Mouse (Mus musculus): Measurements from ENCODE around the gene Ntn1.

DNA sequence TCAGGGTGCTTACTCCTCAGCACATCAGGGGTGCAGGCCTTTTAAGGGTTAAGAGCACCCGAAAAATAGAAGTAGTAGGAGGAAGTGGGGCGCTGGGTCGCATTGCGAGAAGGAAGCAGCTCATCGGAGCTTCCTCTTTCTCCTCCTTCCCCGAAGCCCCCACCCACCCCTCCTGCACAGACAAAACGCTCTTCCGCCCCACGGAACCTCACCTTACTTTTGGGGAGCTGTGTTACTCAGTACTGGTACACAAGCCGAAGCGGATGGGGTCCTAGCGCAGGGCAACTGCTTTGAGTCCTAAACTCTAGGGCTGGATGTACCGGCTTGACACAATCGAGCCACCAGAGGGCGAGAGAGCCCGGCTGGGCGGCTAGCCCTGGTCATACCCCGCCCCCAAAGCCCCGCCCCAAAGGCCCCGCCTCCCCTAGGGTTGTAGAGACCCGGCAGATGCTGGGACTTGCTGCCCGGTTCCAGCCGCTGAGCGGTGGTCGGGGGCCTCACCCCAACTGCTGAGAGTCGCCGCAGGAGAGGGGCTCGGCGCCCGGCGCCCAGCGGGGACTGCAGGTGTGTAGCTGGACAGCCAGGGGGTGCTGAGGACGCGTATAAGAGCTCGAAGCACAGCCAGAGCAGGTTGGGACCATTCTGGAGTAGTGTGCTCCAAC, 31.2 kb upstream of the Ntn1 start, which contains the start of gene Pik3r5:
- TF ChIP-seq POLR2A (IDR thresholded peaks at IDR 0.05; ENCODE audit: insufficient read length, low read depth) (no peak), POLR2AphosphoS2 (IDR thresholded peaks at IDR 0.05; ENCODE audit: insufficient read length, low read depth) (no peak), TCF3 (IDR thresholded peaks at IDR 0.05; ENCODE audit: insufficient read length, low read depth) (no peak), CEBPB (IDR thresholded peaks at IDR 0.05; ENCODE audit: insufficient read depth, poor library complexity, severe bottlenecking) (no peak), SRF (IDR thresholded peaks at IDR 0.05; ENCODE audit: control insufficient read depth, insufficient read length, low read depth) (no peak), MYOD1 (IDR thresholded peaks at IDR 0.05; ENCODE audit: control insufficient read depth in 1 of 3, insufficient read length in 2 of 3, low read depth in 2 of 3) (no peak), REST (IDR thresholded peaks at IDR 0.05; ENCODE audit: insufficient read depth, insufficient read length) (no peak), MAX (IDR thresholded peaks at IDR 0.05; ENCODE audit: low read depth) (no peak), E2F4 (IDR thresholded peaks at IDR 0.05; ENCODE audit: insufficient read depth) (no peak), MYOG (IDR thresholded peaks at IDR 0.05; ENCODE audit: control insufficient read depth in 1 of 3, insufficient read depth in 1 of 3, insufficient read length in 2 of 3, low read depth in 2 of 3) (no peak)

Data from myocyte (in vitro differentiated cells).